Mouse (Mus musculus): ENCODE results near the gene Hoxc8. TPM values are rescaled to one million over a fixed set of nuclear protein-coding genes. Genes with fewer than 3 reads are reported as not detected.

The Hoxc8 gene
- polyA plus RNA-seq, 1 experiment from 2014 or later, result not detected

- H3K27ac ChIP-seq (ENCODE audit: low read depth, low read length), result peak overlapping the region; percentile 91
- peak; percentile 1; the same call in 1 of the 2 replicates for ATAC-seq (ENCODE audit: low FRiP score)
- peak; percentile 53 for DNase-seq (ENCODE audit: low spot score)
- H3K9me3 ChIP-seq (ENCODE audit: control insufficient read depth, low read length), result no peaks in the 10 kb centered on the region
- peak overlapping the region; percentile 51 for H3K4me3 ChIP-seq (ENCODE audit: low read depth, low read length)
- H3K4me2 ChIP-seq (replicated peaks; ENCODE audit: low read depth, low read length), result peak overlapping the region; percentile 49
- 0% methylated on average over 14 of the region's 14 CpGs for WGBS
- no peaks in the 10 kb centered on the region; the same call in 1 of the 2 replicates for H3K4me1 ChIP-seq (replicated peaks; ENCODE audit: control insufficient read depth, insufficient read depth, low read length)
- no peaks in the 10 kb centered on the region for H3K36me3 ChIP-seq (ENCODE audit: control insufficient read depth, insufficient read depth, low read length)
- peaks cover 92% of the 10 kb centered on the region for H3K27me3 ChIP-seq (ENCODE audit: control insufficient read depth, insufficient read depth, low read length)
- H3K9ac ChIP-seq (ENCODE audit: low read depth, low read length), result peak overlapping the region; percentile 77
Observed at GRCm38 (mm10) chr15:103035548-103035881, 45.1 kb downstream of the Hoxc8 start.

GRCm38 (mm10) chr15:103037579-103037978, 47.2 kb downstream of the Hoxc8 start:
- no peak for ATAC-seq (ENCODE audit: low FRiP score)
- peak overlapping the region; percentile 77 for H3K9ac ChIP-seq (ENCODE audit: low read depth, low read length)

DNA sequence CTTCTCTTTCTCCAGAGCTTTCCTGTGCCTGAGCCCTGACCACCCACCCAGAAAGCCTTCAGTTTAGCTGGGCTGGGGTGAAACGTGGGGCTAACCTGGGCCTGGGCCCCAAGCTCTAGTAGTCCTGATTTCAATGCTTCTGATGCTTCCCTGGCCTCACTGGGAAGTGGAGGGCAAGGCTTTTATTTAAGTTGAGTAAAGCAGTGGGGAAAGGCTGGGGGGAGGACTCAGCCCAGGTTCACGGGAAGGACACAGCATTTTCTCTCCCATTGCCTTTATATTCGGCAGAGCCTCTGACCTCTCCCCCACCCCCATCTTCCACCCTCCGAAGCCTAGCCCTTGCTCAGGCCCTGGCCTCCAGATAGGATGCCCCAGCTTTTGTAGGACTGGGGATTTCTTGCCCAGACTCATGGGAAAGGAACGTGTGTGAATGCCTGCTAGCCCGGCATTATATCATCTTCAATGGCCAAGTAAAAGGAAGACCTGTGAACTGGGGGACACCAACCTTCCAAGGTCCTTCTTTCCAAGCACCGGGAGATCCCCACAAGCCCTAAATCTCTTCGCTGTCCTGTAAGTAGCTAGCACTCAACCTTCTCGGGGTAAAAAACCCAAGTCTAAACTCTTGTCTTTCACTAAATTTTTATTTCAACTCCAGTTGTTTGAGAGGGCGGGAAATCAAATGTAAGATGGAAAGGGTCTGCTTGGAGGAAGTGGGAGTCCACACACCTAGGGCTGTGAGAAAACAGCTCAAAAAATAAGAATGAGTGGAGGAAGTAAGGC, 48.5 kb downstream of the Hoxc8 start:
- Histone ChIP-seq H3K36me3 (ENCODE audit: control insufficient read depth, insufficient read depth, low read length) (no peaks in the 10 kb centered on the region), H3K4me3 (ENCODE audit: low read depth, low read length) (peak overlapping the region; percentile 51), H3K27me3 (ENCODE audit: control insufficient read depth, insufficient read depth, low read length) (peaks cover 95% of the 10 kb centered on the region), H3K9ac (ENCODE audit: low read depth, low read length) (peak overlapping the region; percentile 51), H3K9me3 (ENCODE audit: control insufficient read depth, low read length) (no peaks in the 10 kb centered on the region), H3K4me2 (replicated peaks; ENCODE audit: low read depth, low read length) (peak overlapping the region; percentile 49), H3K27ac (ENCODE audit: low read depth, low read length) (peak overlapping the region; percentile 73), H3K4me1 (replicated peaks; ENCODE audit: control insufficient read depth, insufficient read depth, low read length) (no peaks in the 10 kb centered on the region)
- peak; percentile 33; the same call in 1 of the 2 replicates for ATAC-seq (ENCODE audit: low FRiP score)
- 9% methylated on average over 10 of the region's 10 CpGs for WGBS
- no peak for DNase-seq (ENCODE audit: low spot score)

More at GRCm38 (mm10) chr15:103037579-103037978, 47.2 kb downstream of the Hoxc8 start:
- Histone ChIP-seq H3K9me3 (ENCODE audit: control insufficient read depth, low read length) (no peaks in the 10 kb centered on the region), H3K36me3 (ENCODE audit: control insufficient read depth, insufficient read depth, low read length) (no peaks in the 10 kb centered on the region), H3K27me3 (ENCODE audit: control insufficient read depth, insufficient read depth, low read length) (peaks cover 95% of the 10 kb centered on the region), H3K4me3 (ENCODE audit: low read depth, low read length) (peak overlapping the region; percentile 51), H3K4me1 (replicated peaks; ENCODE audit: control insufficient read depth, insufficient read depth, low read length) (no peaks in the 10 kb centered on the region; the same call in 1 of the 2 replicates), H3K27ac (ENCODE audit: low read depth, low read length) (peak overlapping the region; percentile 54; the same call in 1 of the 2 replicates), H3K4me2 (replicated peaks; ENCODE audit: low read depth, low read length) (peak overlapping the region; percentile 49)
- no peak for DNase-seq (ENCODE audit: low spot score)
- WGBS, result 23% methylated on average over 1 of the region's 1 CpGs

- no peak for ATAC-seq (ENCODE audit: low FRiP score)
- H3K36me3 ChIP-seq (ENCODE audit: control insufficient read depth, insufficient read depth, low read length), result no peaks in the 10 kb centered on the region
- 6% methylated on average over 3 of the region's 3 CpGs for WGBS
- no peaks in the 10 kb centered on the region for H3K4me1 ChIP-seq (replicated peaks; ENCODE audit: control insufficient read depth, insufficient read depth, low read length)
- peak overlapping the region; percentile 49 for H3K4me2 ChIP-seq (replicated peaks; ENCODE audit: low read depth, low read length)
- H3K27me3 ChIP-seq (ENCODE audit: control insufficient read depth, insufficient read depth, low read length), result peaks cover 91% of the 10 kb centered on the region
- peak overlapping the region; percentile 73 for H3K27ac ChIP-seq (ENCODE audit: low read depth, low read length)
- DNase-seq (ENCODE audit: low spot score), result no peak
- H3K9ac ChIP-seq (ENCODE audit: low read depth, low read length), result peak overlapping the region; percentile 51
- H3K9me3 ChIP-seq (ENCODE audit: control insufficient read depth, low read length), result no peaks in the 10 kb centered on the region
- H3K4me3 ChIP-seq (ENCODE audit: low read depth, low read length), result peak overlapping the region; percentile 51
Observed at GRCm38 (mm10) chr15:103039609-103040008, 49.2 kb downstream of the Hoxc8 start.

GRCm38 (mm10) chr15:103040601-103041000, 50.2 kb downstream of the Hoxc8 start:
- 2% methylated on average over 12 of the region's 12 CpGs for WGBS
- DNase-seq (ENCODE audit: low spot score), result no peak
- ATAC-seq (ENCODE audit: low FRiP score), result no peak
- peaks cover 83% of the 10 kb centered on the region for H3K27me3 ChIP-seq (ENCODE audit: control insufficient read depth, insufficient read depth, low read length)
- peak overlapping the region; percentile 49 for H3K4me2 ChIP-seq (replicated peaks; ENCODE audit: low read depth, low read length)
- H3K4me1 ChIP-seq (replicated peaks; ENCODE audit: control insufficient read depth, insufficient read depth, low read length), result no peaks in the 10 kb centered on the region
- H3K36me3 ChIP-seq (ENCODE audit: control insufficient read depth, insufficient read depth, low read length), result no peaks in the 10 kb centered on the region
- H3K27ac ChIP-seq (ENCODE audit: low read depth, low read length), result peak overlapping the region; percentile 70
- H3K9me3 ChIP-seq (ENCODE audit: control insufficient read depth, low read length), result no peaks in the 10 kb centered on the region
- peak overlapping the region; percentile 51 for H3K4me3 ChIP-seq (ENCODE audit: low read depth, low read length)
- peak overlapping the region; percentile 72 for H3K9ac ChIP-seq (ENCODE audit: low read depth, low read length)

DNA sequence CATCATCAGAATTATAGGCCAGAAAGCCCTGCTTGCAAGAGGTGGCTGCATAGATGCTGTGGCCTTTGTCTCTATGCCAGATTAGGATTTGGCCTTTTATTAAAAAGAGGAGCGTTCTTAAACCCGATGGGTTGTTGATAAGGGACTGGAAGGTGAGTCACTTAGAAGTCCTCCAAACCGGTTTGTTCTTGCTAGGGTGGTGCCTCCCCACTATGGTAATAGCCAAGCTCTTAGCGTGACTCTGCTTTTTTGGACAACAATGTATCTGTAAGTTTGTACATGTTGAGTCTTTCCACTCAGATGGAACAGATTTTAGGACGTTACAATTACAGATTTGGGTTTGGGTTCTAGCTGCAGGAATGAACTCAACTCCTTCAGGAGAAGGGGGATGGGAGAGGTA, 51.2 kb downstream of the Hoxc8 start:
- no peak for DNase-seq (ENCODE audit: low spot score)
- Histone ChIP-seq H3K4me3 (ENCODE audit: low read depth, low read length) (peak overlapping the region; percentile 51), H3K36me3 (ENCODE audit: control insufficient read depth, insufficient read depth, low read length) (no peaks in the 10 kb centered on the region), H3K9ac (ENCODE audit: low read depth, low read length) (peak overlapping the region; percentile 72), H3K27ac (ENCODE audit: low read depth, low read length) (peak overlapping the region; percentile 70; the same call in 1 of the 2 replicates), H3K4me1 (replicated peaks; ENCODE audit: control insufficient read depth, insufficient read depth, low read length) (no peaks in the 10 kb centered on the region), H3K9me3 (ENCODE audit: control insufficient read depth, low read length) (no peaks in the 10 kb centered on the region), H3K4me2 (replicated peaks; ENCODE audit: low read depth, low read length) (peak overlapping the region; percentile 49), H3K27me3 (ENCODE audit: control insufficient read depth, insufficient read depth, low read length) (peaks cover 76% of the 10 kb centered on the region)
- WGBS, result 19% methylated on average over 5 of the region's 5 CpGs
- no peak for ATAC-seq (ENCODE audit: low FRiP score)

- Histone ChIP-seq H3K4me2 (replicated peaks; ENCODE audit: low read depth, low read length) (peak overlapping the region; percentile 49), H3K9ac (ENCODE audit: low read depth, low read length) (peak overlapping the region; percentile 72; the same call in 1 of the 2 replicates), H3K27ac (ENCODE audit: low read depth, low read length) (peak overlapping the region; percentile 62), H3K4me1 (replicated peaks; ENCODE audit: control insufficient read depth, insufficient read depth, low read length) (no peaks in the 10 kb centered on the region), H3K36me3 (ENCODE audit: control insufficient read depth, insufficient read depth, low read length) (no peaks in the 10 kb centered on the region), H3K9me3 (ENCODE audit: control insufficient read depth, low read length) (no peaks in the 10 kb centered on the region), H3K27me3 (ENCODE audit: control insufficient read depth, insufficient read depth, low read length) (peaks cover 71% of the 10 kb centered on the region), H3K4me3 (ENCODE audit: low read depth, low read length) (peak overlapping the region; percentile 51; the same call in 1 of the 2 replicates)
- DNase-seq (ENCODE audit: low spot score), result no peak
- ATAC-seq (ENCODE audit: low FRiP score), result no peak
- 0% methylated on average over 1 of the region's 1 CpGs for WGBS
Observed at GRCm38 (mm10) chr15:103042209-103042608, 51.8 kb downstream of the Hoxc8 start.
